Mouse (Mus musculus) kidney, adult 11 months (tissue): Measurements from ENCODE around the gene Klf5.

Experiments
- DNase-seq: peaks from one replicate; pipeline ENCODE4 v3.0.0; 2022

The Klf5 gene

DNA sequence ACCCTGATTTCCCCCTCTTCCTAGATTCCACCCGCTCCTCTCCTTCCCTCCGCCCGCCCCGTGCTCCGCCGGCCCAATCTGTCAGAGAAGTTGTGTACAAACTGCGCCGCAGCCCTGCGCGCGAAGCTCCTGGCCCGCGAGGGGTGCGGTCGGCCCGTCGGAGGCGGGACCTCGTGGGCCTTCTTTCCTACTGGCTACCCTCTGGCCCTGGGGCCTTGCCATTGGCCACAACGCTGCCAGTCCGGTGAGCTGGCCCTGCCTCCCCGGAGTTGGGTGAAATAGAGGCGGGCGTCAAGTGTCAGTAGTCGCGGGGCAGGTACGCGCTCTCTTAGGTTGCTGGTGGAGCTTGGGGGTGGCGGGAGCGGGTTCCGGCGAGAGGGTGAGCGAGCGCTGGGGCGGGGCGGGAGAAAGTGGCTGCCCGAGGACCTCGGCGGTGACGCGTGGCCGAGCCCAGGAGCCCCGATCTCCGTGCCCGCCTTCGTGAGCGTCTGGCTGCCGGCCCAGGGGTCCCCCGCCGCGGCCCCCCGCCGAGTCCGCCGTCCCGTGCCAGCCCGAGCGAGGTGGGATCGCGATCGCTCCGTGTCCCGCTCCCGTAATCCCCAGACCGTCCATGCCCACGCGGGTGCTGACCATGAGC lies at the start of gene Klf5:
TSS of gene Klf5 (plus strand) at position 307 of the 637 bp plus-strand sequence.
- peak; percentile 93 for DNase-seq

DNA sequence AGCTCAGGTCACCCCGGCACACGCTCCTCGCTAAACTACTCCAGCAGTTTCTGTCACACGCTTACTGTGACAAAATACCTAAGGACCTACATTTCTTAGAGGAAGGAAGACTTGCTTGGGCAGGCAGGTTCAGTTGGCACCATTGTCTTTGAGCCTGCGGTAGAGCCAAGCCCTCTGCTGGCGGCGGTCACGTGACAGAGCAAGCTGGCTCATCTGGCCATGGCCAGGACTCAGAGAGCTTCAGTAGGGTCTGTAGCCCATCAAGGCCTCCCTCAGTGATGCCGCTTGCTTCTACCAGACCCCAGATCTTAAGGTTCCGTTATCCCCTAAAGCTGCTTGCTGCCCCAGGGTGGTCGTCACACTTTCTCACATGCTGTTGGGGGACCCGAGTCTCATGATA lies 36.5 kb upstream of the Klf5 start:
- DNase-seq: no peak

DNA sequence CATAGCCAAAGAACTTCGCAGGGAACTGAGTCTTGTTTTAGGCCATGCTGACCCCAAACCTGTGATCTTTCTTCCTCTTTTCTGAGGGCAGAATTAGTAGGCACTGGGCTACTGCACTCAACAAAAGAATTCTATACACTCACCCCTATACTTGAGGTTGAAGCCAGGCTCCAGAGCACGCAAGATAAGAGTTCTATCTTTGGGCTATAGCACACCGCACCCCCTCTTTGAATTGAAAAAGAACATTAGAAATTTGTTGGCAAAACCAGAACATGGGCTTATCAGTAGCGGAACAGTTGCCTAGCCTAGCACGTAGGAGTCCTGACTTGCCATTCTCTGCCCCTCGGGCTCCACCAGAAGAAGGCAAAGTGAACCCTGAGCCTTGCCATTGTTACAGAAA lies 34.7 kb upstream of the Klf5 start:
- DNase-seq: no peak

DNA sequence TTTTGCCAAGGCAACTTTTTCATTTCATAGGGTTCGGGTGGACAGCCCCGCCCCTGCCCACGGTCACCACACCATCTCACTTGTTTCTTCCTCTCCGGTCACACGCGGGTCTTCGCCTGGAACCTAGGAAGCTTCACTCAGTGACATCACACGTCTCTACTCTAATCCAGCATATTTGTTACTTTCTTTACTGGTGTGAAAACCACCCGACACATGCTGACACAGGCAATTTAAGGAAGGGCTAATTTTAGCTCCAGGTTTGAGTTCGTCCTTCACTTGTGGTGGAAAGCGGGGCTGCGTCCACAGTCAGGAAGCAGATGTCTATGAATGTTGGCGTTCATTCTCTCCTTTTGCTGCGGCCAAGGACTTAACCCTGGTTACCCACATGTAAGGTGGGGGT lies 32.7 kb upstream of the Klf5 start:
- DNase-seq: no peak

DNA sequence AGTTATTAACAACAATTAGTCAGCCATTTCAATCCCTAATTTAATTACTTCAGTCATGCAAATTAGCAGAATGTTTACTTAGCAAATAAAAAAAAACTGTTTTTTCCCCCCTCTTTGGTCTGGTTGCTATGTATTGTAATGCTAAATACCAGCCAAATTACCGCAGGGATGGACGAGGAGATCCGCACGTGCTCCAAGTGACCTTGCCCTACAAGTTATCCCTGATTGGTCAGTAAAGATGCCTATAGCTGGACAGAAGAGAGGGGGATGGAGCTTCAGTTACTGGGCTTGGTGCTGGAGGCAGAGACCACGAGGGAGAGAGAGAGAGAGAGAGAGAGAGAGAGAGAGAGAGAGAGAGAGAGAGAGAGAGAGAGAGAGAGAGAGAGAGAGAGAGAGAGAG lies 31.7 kb upstream of the Klf5 start:
- DNase-seq: no peak

DNA sequence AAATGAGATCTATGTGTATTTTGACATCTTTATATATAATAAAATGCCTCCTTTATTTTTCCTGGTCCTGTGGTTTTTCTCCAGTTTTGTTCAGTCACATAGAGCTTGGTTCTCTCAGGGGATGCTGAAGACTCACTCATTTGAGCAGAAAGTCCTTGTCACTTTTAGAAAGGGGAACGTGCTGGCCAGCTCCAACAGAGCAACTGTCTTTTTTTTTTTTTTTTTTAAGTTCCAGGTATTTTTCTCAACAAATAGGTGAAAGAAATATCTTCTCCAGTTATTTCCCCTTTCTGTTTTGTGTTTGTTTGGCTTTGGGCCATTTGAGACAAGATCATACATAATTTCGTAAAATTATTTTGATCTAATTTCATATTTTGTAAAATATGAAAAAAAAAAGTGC lies 24.4 kb upstream of the Klf5 start:
- no peak for DNase-seq

DNA sequence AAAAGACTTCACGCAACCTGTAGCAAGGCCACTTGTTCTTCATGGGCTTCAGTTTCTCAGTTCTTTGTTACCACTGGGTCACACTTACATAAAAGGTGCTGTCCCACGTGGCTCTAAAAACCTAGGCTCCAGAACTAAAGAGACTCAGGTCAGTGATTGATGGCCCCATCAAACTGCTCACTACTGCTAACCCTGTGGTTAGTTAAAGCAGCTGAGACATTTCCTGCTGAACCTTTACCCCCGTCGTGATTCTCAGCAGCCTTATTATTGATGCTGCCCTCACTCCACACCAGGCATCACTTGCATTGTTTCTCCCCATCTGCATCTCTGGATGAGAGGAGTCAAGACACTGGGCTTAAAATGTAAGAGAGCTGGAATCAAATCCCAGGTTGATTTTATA lies 22.7 kb upstream of the Klf5 start:
- no peak for DNase-seq

DNA sequence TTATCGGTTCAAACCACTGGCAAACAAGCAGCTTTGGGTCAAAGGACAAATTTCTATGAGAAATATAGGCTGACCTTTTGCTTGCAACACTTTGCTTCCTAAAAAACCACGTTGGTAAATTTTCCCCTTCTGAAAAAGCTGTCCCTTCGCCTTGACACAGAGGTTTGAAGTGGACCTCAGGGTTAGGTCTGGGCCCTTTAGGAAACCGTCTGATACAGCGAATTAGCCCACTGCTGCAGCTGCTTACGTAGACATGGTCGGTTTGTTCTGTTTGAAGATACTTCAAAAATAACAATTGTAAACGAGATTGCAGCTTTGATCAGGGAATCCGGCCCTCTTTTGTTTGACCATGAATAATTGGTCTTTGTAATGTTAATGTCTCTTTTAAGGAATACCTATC lies 20.2 kb upstream of the Klf5 start:
- DNase-seq: no peak

DNA sequence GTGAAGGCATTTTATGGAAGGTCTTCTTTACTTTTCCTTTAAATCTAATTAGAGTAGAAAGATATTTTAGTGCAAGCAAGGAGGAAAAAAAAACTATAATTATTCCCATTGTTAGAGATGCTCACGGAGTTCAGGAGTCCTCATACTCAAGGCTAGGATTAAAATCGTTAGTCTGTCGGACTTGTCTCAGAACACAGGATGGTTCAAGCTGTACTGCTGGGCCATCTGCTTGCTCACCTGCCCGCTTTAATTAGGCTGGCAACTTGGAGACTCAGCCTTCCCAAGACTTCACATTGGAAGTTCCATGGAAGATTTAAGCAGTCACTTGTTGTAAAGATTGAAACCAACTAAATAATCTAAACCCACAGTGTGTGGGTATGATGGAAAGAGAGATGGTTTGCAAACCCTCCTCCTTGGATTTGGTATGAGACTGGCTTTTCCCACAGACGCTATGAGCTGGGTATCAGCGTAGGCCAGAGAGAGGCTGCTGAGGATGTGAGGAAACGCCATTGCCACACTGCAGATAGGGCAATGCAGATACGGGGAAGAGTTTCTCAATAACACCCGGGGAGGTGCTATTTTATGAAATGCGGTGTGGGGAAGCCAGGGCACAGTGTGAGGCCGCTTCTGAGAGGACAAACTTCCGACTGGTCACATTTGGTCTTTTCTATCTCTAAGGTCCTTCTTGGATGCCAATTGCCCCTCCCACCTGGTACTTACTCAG lies 19.6 kb upstream of the Klf5 start:
- no peak for DNase-seq

DNA sequence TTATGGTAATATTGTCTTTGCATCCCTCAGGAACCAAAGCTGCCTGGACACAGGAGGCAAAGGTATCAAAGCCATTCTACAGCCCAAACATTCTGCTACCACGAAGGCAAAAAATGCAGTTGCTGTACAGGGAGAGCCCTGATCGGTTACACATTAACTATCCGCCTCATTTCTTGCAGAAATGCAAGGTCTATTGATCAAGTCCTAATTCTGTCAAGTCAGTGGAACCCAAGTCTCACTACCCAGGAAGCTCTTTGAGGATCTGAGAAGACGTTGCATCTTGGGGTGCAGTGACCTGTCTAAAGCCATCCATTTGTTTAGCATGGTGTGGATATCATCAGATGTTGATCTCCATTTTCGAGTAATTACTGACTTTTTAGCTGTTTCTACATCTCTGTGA lies 18.1 kb upstream of the Klf5 start:
- no peak for DNase-seq

DNA sequence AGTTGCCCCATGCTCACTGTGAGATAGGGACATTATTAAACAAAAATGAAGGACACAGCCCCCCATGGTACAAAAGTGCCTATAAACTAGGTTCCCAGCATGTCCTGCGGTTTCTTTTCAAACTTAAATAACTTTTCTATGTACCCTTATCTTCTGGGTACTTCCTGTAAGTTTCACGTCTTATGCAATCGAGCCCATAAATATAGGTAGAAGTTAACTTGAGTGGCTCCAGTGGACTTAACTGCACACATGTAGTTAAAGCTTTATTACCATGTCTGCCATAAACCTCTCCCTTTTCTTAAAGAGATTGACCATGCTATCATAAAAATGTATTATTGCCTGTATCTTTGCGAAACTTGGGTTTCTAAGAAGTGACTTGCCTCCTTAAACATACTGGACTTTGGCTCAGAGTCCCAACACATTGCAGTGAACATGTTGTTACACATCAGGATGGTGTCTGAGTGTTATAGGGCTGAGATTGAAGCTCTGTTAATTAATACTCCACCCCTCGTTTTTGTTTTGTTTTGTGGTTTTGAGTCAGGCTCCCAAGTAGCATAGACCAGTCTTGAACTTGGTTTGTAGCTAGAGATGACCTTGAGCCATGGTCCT lies 17.6 kb upstream of the Klf5 start:
- no peak for DNase-seq

DNA sequence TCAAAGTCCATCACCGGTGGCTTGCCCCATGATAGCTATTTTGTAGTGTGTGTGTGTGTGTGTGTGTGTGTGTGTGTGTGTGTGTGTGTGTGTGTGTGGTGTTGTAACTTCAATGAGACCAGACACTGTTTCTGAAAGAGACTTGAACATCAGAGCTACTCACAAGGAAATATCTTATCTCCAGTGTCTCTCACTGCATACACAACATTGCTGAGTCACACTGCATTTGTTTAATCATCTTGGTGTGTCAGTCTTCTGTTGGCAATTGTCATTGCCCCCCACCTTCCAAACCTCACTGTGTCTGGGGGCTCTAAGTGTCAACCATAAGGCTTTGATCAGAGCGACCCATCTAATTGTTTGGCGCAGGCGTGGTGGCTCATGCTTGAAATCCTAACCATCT lies 13.0 kb upstream of the Klf5 start:
- no peak for DNase-seq

DNA sequence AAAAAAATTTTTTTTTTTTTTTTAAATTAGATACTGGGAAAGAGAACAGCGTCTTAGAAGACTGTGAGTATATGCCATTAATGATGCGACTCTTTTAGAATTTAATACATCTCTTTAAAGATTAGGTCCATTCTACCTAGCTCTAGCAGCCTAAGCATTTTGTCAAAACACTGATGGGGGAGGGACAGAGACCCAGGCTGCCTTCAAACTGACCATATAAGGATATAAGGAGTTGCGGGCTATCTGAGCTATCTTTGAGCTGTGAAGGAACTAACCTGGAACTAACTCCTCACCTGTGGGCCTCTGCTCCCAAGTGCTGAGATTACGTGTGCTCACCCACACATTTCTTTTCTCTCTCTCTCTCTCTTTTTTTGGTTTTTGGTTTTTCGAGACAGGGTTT lies 6.3 kb upstream of the Klf5 start:
- no peak for DNase-seq

DNA sequence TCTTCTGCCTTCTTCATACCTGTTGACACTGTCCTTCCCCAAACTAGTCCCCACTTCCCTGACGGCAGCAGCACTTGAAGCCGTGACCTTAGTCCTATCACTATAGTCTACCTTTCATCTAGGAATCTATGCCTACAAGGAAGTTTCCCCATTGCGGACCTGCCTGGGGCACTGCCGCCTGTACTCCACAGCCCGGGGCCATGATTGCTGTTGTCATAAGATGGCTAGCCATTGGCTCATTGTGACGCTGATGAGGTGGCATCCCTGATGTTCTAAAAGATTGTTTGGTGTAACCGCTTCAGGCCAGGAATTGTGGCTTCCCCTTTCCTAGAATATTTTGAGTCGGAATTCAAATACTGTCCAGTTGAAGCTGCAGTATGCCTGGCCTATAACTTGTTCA lies 4.1 kb upstream of the Klf5 start:
- no peak for DNase-seq

DNA sequence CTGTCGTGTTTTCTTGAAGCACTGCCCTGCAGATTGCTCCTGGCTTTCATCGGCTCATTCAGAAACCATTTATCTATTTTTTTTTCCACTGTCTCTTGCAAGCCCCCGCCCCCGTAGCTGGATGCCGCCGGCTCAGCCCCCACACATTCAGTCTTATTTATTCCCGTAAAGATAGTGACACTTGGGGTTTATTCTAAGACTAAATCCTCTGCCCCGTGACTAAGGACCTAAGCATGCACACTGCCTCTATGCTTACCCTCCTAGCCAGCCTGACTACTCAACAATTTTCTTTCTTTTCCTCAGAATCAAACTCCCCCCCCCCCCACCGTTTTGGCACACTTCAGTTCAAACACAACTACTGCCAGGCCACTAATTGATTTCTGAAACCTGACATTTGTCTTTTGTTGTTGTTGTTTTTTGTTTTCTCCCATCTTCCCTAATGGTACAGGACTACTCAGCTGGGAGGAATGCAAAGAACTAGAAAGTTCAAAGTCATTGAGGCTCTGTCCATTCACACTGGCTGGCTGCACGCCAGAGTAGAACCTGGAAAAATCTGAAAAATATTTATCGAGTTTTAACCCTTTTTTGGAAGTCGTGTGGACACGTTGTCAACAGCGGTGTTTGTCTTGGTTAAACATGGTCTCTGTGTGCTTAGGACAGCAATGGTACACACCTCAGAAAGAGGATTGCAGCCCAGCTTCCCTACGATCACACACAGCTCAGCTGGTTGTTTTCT lies 2.7 kb upstream of the Klf5 start:
- DNase-seq: no peak

DNA sequence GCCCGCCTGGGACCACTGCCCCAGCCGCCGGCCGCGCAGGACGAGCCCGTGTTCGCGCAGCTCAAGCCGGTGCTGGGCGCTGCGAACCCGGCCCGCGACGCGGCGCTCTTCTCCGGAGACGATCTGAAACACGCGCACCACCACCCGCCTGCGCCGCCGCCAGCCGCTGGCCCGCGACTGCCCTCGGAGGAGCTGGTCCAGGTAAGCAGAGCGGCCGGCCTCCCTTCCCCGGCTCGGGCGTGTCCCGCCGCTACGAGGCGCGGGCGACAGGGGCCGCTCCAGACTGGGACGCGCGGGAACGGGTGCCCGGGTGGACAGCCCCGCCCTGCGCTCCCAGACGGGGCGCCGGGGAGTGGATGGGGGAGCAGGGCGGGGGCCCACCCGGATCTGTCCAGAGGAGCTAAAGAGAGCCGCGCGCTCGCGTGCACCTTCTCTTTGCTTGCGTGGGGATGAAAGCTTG lies 561 bp downstream of the Klf5 start:
- DNase-seq: peak; percentile 50

DNA sequence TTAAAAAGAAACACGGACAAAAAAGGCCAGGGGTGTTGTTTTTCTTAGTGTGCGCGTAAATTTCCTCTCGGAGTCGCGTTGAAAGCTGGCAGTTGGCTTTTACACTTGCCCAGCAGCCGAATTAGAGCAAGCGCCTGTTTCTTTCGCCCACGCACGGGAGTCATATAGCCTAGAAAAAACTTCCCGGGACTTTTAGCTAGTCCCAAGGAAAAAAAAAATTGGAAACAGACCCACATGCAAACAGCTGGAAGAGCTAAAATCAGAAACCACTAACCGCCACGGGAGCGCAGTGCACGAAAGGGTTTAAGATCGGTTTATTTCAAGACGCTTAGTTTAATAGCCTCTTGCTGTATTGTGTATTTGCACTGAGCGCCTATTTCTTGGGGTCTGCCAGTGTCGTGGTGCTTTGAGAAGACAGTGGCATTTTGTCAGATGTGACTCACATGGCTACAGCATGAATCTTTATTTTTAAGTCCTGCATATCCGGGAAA lies 1.3 kb downstream of the Klf5 start:
- DNase-seq: no peak

DNA sequence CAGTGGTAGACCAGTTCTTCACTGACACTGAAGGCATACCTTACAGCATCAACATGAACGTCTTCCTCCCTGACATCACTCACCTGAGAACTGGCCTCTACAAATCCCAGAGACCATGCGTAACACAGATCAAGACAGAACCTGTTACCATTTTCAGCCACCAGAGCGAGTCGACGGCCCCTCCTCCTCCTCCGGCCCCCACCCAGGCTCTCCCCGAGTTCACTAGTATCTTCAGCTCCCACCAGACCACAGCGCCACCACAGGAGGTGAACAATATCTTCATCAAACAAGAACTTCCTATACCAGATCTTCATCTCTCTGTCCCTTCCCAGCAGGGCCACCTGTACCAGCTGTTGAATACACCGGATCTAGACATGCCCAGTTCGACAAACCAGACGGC lies 3.0 kb downstream of the Klf5 start:
- DNase-seq: no peak

DNA sequence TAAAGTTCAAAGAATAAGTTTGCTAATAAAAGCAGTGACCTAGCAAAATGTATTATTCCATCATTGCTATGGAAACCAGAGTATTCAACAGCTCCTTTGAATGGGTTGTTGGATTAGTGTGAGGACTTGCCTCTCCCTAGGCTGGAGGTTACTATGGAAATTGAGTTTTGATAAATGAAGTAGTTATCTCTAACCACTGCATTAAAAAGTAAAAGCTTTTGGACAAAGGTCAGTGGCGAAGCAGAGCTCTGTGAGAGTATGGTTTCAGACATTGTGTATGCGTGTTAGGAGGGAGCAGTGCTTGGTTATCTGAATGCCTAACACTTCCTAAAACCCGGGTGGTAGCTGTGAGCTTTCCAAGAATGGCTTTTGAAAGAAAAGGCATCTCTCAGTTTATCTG lies 5.9 kb downstream of the Klf5 start:
- no peak for DNase-seq

DNA sequence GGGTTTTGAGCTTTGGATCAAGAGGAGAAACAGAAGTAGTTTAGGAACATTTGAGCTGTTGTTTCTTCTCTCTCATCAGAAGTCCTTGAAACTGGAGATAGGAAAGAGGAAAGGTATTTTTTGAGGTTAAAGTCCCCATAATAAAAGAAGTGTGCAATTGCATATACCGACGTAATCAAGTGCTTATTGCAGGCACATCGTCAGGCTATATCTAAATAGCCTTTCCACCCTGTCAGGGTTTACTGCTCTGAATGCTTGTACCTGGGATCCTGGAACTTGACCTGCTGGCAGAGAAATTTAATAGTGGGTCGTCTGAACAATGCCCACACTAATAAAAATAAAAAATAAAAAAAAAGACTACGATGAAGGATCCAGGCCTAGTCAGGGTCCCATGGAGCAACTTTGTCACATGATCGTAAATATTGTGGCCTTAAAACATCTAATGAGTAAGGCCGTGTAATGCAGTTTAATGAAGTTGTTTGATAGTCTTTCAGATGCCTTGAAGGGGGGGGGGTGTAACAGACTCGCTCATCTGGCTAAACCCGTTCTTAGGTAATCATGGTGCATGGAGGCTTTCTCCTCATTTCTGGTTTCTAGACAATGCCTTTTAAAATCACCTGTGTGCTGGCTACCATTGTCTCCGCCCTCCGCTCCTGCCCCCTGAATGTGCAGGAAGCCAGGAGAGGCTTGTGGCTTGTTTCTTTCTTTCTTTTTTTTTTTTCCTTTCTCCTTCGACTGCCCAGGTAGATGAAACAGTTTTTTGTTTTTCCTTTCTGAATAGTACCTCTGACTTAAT lies 6.7 kb downstream of the Klf5 start:
- no peak for DNase-seq

DNA sequence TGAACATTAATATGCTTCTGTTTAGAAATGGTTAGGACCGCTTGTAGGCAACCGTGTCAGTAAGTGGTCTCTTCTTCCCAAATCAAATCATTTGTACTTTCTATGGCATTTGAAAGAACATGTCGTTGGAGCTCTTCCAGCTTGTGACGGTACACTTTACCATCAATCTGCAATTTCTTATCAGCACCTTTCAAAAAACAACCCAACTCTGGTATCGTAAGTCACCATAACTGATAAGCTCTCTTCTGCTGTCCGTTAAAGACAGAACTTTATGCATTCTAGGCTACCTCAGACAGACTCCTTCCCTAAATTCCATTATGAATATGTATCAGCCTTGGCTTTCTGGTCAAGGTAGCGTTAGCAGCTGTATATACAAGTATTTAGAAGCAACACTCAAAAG lies 7.9 kb downstream of the Klf5 start:
- no peak for DNase-seq

DNA sequence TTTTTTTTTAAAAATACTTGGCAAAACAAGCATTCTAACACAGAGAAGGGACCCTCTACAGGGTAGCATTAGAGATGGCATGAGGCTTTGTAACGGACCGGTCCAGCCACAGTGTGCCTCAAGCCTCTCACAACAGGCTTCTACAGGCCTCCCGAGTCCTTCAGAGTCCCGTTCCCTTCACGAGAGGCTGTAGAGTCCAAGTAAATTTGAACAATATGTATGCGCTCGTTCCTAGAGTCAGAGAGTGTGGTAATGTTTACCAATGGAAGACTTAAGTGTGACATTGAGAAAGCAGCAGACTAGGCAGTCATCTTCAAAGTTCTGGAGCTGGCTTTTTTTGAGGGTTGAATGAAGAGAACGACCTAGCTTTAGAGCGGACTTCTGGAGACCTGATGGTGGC lies 11.1 kb downstream of the Klf5 start:
- DNase-seq: no peak

DNA sequence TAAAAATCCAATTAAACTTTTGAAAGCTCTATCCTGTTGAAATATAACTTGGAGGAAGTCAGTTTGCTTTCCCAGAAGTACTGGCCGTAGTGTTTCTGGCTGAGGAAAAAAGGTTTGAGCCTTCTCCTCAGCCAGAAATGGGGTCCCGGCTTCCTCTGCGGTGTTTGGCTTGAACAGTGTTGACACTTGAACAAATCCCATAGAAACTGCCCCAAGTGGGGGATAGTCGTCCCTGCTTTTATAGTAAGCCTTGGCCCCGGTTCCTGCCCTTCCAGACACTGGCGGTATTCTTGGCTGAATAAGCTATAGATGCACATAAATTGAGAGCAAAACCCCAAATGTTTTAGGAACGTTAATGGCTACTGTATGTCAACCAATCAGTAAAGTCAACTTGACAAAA lies 11.9 kb downstream of the Klf5 start:
- DNase-seq: no peak
